Mouse (Mus musculus): ENCODE measurements around the gene Ptpn6. TPM values are rescaled to one million over a fixed set of nuclear protein-coding genes. Genes with fewer than 3 reads are reported as not detected.

The Ptpn6 gene
- total RNA-seq, 1 experiment from 2014 or later: 9.1 TPM

DNA sequence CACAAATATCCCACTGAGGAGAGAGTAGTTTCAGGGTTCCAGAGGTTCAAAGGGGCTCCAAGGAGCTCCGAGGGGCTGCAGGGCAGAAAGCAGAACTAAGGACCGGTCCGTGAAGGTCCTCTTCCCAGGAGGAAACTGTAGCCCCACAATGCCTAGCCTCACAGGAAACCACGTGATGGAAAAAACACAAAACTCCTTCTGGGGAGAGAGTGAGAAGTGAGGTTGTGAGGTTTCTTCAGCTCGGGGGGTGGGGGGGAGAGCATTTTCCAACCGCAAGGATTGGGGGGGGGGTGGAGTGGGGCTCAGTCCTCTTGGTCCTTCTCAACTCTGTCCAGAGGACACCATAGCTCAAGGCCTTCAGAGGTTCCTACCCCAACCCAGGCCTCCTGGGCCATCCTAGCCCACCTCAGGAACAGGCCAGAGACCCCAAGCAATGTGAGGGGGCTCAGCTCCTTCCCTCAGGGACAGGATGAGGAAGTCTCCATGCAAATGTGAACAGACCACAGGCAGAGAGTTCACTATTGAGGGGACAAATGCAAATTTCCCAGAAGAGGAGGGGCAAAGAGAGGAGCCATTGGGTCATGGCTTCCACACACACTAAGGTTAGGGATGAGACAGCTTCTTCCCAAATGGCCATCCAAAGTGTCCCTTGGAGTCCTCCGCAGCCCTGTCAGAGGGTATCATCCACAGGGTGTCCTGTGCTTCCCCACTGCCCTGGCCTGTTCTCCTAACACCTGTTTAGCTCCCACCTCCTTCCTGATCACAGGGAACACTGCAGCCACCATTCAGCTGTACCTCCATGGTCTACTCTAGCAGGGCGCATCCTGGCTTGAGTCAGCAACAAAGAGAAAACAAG lies 8.4 kb downstream of the Ptpn6 start:
- DNase-seq: no peak

DNA sequence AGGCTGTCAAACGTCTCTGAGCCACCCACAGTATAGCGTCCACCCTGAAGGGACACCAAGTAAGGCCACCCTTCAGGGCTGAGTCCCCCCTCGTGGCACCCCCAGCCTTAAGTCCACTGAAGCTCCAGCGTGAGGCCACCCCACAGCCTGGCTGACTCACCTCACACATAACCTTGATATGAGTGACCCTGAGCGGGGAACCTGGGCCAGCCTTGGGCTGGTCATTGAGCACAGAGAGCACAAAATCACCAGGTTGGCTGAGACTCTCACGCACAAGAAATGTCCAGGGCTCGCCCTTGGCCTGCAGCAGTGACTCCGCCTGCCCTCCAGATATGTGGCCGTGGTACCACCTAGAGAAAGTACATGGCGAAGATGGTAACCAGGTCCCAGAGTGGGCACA lies 9.9 kb downstream of the Ptpn6 start:
- peak; percentile 48 for DNase-seq

DNA sequence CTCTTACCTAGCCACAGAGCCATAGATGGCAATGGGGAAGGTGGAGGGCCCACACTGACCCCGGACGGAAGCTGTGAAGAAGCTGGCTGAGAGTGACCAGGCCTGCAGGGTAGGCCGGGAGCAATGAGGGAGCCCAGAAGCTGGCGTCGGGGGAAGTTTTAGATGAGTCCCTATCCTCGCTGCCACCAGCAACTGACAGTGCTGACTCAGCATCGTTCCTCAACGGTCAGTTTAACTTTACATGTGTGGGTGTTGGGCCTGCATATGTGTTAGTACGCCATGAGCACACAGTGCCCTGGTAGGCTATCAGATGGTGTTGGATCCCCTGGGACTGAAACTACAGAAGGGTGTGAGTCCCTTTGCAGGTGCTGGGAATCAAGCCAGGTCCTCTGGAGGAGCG lies 14.0 kb downstream of the Ptpn6 start:
- no peak for DNase-seq

DNA sequence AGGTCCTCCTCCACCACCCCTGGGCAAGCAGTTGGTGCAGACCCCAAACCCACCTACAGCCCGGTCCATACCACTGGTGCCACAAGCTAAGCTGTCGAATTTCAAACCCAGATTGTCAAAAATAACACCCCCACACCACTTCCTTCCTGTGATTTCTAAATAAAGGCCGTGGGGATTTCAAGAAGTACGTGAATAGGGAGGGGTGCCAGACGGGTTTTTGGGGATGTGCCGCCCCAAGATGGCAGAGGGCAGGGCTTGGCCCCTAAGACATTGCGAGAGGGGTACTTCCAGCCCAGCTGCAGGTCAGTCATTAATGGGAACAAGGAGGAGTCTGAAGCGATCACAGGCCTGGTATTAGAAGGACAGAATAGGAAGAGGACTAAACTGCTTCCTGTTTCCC lies 15.0 kb downstream of the Ptpn6 start:
- no peak for DNase-seq

DNA sequence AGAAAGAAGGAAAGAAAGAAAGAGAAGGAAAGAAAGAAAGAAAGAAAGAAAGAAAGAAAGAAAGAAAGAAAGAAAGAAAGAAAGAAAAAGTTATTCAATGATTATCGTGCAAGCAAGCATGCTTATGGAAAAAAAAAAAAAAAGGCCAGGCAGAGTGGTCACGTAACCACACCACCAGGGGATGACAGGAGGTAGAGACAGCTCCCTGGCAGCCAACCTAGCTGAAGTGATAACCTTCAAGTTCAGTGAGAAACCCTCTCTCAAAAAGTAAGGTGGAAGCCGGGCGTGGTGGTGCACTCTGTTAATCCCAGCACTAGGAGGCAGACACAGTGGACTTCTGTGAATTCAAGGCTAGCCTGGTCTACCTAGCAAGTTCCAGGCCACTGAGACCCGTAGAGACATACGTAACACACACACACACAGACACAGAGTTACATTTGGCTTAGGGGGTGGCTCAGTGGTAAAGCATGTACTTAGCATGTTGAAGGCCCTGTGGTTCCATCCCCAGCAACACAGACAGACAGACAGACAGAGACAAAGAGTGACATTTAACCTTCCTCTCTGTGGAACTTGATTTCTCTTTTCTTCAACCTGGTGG lies 15.5 kb downstream of the Ptpn6 start:
- no peak for DNase-seq

DNA sequence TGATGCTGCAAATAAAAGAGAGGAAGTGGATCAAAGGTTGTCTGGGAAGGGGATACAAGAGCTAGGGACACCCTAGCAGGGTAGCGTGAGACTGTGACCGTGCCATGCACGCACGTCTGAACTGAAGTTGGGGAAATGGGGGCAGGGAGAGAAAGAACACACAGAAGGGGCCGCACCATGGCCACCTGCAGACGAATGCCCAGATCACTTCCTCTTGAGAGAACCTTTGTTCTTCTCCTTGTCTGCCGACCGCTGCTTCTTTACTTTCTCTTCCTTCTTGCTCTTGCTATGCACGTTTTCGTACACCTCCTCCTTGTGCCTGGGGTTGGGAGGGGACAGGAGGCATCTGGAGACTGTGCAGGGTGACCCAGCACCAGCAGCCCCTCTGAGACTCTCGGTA lies 17.6 kb downstream of the Ptpn6 start:
- no peak for DNase-seq

DNA sequence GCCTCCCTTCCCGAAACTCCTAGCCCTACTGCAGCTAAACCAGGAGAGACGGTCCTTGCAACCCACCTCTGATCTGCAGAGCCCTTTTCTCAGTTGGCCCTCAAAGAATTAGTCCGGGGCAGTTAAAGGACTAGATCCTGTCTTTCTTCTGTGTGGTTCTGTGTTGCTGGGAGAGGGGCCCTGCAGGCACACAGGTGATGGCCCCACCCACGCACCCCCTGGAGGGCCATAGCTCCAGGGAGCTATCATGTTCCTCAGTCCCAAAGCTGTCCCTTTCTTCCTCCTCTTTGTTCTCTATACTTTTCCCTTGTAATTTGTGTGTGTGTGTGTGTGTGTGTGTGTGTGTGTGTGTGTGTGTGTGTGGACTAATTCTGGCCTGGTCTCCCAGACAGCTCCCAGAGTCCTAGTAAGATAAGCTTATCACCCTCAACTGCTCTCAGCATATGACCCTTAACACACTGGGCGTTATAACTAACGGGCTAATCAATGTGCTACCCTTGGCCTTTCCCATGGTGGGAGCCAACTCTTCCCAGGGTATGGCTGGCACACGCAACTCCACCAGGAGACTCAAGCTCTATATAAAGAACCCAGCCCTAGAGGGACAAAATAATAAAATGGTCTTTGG lies 19.0 kb downstream of the Ptpn6 start:
- DNase-seq: no peak

DNA sequence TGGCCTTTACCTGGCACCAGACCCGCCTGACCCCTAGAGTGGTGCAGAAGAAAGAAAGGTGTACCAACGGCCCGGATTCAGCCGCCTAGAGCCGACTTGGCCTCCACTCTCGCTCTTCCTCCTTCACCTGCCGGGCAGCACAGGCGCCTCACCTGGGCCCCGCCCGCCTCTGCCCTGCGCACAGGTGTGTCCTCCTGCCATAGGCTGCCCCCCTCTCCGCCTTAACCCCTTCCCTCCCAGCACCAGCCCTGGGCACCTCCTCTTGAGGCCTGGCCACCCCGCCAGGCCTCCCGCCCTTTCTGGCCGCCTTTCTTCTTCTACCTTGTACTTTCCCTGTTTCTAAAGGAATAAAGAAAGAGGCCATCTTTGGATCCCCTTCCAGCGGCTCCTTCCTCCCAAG lies 19.8 kb downstream of the Ptpn6 start:
- DNase-seq: no peak

DNA sequence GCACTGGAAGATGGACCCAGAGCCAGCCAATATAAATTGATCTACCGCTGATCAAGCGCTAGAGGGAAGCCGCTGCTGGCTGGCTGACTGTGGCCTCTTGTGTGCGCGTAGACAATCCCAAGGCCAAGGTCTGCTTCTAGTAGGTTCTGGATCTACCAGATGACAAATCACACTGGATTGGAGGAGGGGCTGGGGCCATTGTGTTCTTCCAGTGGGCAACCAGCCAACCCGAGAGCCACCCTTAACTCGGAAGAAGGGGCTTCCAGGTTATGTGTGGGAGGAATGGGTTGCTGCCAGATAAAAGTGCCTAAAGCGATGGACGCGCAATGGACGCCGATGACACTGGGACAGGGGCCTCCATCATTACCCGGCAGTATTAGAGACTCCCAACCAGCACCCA lies 20.5 kb downstream of the Ptpn6 start:
- DNase-seq: no peak

DNA sequence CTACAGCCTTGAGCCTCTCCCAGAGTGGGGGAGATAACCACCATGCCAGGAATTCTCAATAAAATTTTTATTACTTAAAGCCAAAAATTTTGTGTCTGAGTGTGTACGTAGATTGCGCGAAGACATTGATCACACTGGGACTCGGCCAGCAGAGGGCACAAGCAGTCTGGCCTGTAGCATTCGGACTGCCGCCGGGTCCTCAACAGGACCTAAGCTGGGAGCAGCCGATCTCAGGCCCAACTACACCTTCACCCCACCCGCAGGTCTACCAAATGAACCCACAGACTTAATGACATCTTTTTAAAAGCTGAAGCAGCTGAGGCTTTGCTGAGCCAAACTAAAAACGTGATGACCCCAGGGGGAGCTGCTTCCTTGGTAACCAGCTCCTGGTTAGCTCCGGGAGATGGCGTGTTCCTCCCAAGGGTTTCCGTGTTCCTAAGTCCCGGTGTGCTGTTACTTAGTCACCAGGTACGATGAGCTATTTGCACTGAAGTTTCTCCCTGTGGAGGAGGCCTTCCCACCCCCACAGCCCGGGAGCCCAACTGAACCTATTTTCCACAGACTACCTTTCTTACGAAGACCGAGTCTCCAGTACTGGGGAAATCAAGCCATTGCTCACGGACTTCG lies 21.5 kb downstream of the Ptpn6 start:
- peak; percentile 52 for DNase-seq

DNA sequence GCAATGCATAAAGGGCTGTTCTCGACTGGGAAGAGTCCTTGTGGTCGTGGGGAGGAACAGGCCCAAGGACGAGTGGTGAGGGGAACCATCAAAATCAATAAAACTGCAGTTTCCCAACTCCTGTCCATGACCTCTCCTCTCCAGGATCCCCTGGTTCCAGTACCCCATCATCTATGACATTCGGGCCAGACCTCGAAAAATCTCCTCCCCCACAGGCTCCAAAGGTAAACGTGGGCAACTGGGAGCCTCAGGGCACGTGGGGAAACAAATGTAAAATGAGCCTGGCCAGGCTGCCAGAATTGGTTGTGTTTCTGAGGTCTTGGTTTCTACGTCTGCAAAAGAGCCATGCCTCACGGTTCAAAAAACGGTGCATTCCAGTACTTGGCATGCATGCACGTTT lies 25.6 kb downstream of the Ptpn6 start:
- DNase-seq: no peak

DNA sequence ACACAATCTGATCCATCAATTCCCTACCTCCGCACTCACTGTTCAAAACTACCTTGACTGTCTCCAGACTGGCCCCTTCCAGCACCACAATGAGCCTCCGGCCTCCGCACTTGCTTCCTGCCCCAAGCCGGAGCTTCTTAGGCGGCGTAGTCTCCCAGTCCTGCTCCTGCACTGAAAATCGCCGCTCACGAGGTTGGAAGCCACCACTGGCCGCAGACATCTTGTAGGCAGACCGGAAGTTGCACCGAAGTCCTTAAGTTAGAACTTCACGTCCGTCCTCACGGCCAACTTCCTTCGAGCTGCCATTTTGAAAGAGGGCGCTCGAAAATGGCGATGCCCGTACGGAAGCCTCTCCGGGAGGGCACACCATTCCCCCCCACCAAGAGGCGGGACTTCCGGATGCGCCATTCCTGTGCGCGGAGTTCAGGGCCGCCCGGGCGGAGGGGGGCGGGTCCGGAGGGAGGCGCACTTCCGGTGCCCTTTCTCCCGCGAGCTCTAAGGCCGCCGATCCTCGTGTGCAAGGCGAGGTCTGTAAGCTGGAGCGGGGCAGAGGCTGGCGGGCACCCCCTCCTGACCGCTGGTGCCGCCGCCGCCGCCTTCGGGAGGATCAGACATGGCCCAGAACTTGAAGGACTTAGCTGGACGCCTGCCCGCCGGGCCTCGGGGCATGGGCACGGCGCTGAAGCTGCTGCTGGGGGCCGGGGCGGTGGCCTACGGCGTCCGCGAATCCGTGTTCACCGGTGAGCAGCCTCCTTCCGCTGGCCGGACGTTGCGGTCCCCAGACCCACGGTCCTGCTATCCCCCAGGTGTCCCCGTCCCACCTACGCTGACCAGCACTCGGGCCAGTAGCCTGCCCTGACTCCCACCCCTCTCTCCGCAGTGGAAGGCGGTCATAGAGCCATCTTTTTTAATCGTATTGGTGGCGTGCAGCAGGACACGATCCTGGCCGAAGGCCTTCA lies 26.4 kb downstream of the Ptpn6 start, which contains the start of the genes Emg1 and Phb2:
Emg1 (minus strand) TSS at position 355 of the 959 bp plus-strand sequence.
Phb2 (plus strand) TSS at position 513 of the 959 bp plus-strand sequence.
- DNase-seq: peak; percentile 98

DNA sequence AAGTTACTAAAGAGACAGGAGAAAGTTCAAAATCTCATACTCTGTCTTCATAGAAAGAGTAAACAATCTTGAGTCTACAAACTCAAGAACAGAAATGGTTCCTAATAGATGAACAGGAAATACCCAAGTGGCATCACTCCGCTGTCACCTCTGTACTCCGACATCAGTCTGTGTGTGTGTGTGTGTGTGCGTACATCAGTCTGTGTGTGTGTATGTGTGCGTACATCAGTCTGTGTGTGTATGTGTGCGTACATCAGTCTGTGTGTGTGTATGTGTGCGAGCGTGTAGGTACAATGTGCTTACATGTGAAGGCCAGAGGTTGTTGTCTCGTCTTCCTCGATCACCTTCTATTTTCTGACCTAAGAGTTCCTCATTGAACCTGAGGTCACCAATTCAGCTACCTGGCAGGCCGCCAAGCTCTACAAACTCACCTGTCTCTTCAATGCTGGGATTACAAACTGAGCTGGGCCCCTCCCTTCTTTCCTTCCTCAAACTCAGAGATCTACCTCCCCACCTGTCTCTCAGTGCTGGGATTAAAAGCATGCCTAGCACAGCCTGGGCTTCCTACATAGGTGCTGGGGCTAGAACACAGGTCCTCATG lies 30.1 kb downstream of the Ptpn6 start:
- DNase-seq: no peak

DNA sequence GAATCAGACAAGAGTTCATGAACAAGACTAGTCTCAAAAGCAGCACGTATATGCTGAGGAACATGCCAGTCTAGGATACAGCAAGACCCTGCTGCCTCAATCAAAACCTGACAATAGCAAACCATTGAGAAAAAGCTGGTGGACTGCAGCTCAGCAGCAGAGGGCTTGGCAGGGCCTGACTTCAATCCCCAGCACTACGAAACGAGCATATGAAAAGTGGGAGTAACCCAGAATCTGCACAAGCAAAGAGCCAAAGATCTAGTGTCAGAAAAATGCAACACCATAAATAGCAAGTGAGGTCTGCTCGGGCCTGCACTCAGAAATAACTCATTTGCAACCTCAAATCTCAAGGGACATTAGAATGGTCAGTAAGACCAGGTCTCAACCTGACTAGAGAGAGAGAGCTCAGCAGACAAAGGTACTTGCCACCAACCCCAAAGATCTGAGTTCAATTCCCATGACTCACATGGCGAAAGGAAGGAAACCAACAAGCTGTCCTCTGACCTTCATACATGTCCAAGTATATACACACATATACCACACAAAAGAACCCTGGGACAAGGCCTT lies 32.4 kb downstream of the Ptpn6 start:
- DNase-seq: no peak

DNA sequence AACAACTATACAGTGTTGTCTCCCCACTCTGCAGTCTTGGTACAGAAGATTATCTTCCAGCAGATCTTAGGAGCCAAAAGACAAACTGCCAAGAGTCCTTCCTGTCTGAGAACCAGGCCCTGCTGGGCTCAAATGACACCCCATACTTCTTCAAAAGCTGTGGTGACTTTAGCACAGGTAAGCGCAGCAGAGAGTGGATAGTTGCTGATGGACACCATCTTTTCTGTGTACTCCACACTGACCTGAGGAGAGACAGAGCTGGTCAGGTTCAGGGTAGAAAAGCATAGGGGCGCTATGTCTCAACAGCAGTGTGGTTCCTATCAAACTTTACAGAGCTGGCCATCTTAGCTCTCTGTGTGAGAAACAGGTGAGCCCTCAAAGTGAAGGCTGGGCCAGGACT lies 34.1 kb downstream of the Ptpn6 start:
- DNase-seq: no peak

DNA sequence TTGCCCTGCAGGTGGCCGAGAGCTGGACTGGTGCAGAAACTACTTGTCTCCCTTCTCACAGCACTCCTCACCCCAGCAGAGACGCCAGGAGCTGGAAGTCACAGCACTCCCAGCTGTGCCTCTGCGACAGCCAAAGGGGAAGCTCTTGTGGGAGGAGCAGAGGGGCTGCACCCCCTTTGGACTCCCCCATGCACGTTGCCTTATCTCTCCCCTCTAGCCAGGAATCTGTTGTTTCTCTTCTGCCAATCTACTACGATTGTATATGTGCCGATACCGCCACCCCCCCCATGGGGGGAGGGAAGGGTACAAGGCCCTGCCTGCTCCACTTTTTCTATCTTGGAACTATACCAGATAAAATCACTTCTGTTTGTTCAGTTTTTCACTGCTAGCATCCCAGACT lies 34.7 kb downstream of the Ptpn6 start:
- no peak for DNase-seq

DNA sequence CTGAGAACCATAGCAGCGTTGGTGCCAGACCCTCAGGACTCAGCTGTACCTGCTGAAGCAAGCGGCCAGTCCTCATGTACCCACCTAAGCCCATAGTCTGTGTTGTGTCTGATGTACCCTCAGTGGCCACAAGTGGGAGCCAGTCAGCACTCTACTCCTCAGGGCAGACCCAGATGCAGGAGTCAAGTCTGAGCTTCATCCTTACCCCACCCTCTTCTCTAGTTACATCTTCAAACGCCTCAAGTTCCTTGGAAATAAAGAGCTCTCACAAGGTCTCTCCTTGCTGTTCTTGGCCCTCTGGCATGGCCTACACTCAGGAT lies 35.8 kb downstream of the Ptpn6 start:
- DNase-seq: peak; percentile 65

DNA sequence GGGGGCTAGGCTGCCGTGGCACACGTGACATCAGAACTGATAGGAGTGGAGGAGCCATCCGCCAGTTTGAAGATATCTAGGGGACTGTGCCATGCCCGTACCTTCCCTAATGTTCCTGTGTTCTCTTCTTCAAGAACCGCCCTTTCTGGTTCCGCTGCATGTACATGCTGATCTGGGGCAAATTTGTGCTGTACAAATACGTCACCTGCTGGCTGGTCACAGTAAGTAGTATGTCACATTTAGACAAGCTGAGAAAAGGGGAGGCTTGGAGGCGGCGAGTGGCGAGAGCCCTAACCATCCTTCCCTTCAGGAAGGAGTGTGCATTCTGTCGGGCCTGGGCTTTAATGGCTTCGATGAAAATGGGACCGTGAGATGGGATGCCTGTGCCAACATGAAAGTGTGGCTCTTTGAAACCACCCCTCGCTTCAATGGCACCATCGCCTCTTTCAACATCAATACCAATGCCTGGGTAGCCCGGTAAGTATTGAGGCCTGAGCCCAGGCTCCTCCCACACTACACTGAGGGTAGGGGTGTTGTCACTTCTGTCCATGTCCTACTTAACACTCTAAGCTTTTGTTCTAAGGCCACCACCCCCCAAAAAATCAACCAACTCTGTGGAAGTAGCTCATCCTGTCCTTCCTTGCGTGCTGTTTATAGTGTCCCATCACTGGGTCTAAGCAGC lies 36.3 kb downstream of the Ptpn6 start:
- DNase-seq: no peak

DNA sequence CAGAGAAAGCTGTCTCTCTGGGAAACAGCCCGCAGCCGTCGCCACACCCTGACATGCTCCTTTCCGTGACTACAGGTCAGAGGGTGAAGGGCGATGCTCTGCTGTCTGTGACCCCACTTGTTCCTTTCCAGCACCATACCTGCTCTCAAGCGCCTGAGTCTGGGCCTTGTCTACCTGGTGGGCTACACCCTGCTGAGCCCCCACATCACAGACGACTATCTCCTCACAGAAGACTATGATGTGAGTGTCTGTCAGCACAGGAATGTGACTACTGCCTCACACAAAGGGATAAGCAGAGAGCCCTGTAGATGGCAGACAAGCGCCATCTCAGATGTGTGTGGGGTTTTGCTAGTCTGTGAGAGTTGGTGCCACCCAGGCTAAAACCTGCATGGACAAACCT lies 37.2 kb downstream of the Ptpn6 start:
- DNase-seq: no peak

DNA sequence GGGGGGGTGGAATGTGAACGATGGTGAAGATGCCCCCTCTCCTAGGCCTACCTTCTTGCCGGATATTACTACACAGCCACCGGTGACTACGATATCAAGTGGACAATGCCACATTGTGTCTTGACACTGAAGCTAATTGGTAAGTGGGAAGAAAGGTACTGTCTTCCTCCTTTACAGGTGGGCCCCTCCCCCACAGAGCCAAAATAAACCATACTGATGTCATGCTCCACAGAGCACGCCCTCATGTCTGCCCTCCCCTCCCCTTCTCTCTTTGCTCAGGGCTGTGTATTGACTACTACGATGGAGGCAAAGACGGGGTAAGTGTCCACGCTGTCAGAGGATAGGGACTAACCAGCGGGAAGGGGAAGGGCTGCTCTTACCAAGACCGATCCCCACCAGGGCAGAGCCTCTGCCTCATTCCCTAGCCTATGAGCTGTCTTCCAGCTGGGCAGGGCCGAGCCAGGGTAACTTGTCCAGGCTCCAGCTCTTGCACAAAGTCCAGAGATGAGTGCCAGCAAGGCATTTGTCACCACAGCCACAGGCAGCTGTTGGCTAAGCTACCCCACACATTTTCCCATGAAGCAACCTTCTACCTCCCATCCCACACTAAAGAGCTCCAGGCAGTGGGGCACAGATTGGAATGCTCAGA lies 38.4 kb downstream of the Ptpn6 start:
- peak; percentile 77 for DNase-seq

All from adrenal gland, postnatal 25 days (tissue).